Mouse (Mus musculus) intestine, embryonic 16.5 days (tissue): Measurements from ENCODE around the gene Vsx1. TPM values are rescaled to one million over a fixed set of nuclear protein-coding genes. Genes with fewer than 3 reads are reported as not detected.

Experiments
- ATAC-seq: fragments of 200-750 bp; cut with Nextera tagmentation; 2 replicates; pipeline ENCODE4 v1.8.0; 2017; ENCODE audit warnings: moderate TSS enrichment, moderate library complexity
- H3K27ac ChIP-seq: fragments of 300-500 bp; sonication (generic); 2 replicates; pipeline ENCODE4 v1.5.1; 2014; ENCODE audit warnings: mild to moderate bottlenecking, low read length
- H3K27me3 ChIP-seq: fragments of 300-500 bp; sonication (generic); replicated peaks from 2 replicates; pipeline ENCODE4 v1.6.1; 2014; ENCODE audit warnings: low read length, control low read depth, mixed read lengths; ENCODE audit not compliant: control insufficient read depth, insufficient read depth
- H3K36me3 ChIP-seq: fragments of 300-500 bp; sonication (generic); 2 replicates; pipeline ENCODE4 v1.6.1; 2014; ENCODE audit warnings: low read length, control low read depth; ENCODE audit not compliant: control insufficient read depth, insufficient read depth
- H3K4me1 ChIP-seq: fragments of 300-500 bp; sonication (generic); 2 replicates; pipeline ENCODE4 v1.6.1; 2014; ENCODE audit warnings: low read length, control low read depth, mixed read lengths; ENCODE audit not compliant: control insufficient read depth, insufficient read depth
- H3K4me2 ChIP-seq: fragments of 300-500 bp; sonication (generic); 2 replicates; pipeline ENCODE4 v1.6.1; 2014; ENCODE audit warnings: low read depth, low read length, control low read depth
- H3K4me3 ChIP-seq: fragments of 300-500 bp; sonication (generic); 2 replicates; pipeline ENCODE4 v1.5.1; 2014; ENCODE audit warnings: mild to moderate bottlenecking, low read length
- H3K9ac ChIP-seq: fragments of 300-500 bp; sonication (generic); 2 replicates; pipeline ENCODE4 v1.6.1; 2014; ENCODE audit warnings: low read depth, low read length
- H3K9me3 ChIP-seq: fragments of 300-500 bp; sonication (generic); 2 replicates; pipeline ENCODE4 v1.6.1; 2016; ENCODE audit warnings: low read length, control low read depth; ENCODE audit not compliant: control insufficient read depth
- WGBS: fragments of 180-500 bp; shearing (Covaris S2); extraction: QIAGEN DNeasy Blood & Tissue Kit; methylation state at CpG from one replicate; pipeline ENCODE4 v1.1.7; 2014; 5-methylcytosine and 5-hydroxymethylcytosine counted together
- polyA plus RNA-seq: library from polyadenylated mRNA; unstranded; fragments of >200 nt; fragmentation: Nextera tagmentation; extraction: Ambion mirVana; gene quantifications from 2 replicates; pipeline ENCODE4 v1.2.1, GENCODE M21; 2015

The Vsx1 gene
- polyA plus RNA-seq, 1 experiment from 2014 or later: not detected

- H3K9me3 ChIP-seq: no peaks in the 10 kb centered on the region
- ATAC-seq: peak; percentile 43
- 24% methylated on average over 7 of the region's 7 CpGs for WGBS
- H3K9ac ChIP-seq: no peak overlapping the region
- no peak overlapping the region for H3K4me3 ChIP-seq
- H3K36me3 ChIP-seq: no peaks in the 10 kb centered on the region
- no peaks in the 10 kb centered on the region for H3K27me3 ChIP-seq
- peaks cover 8% of the 10 kb centered on the region; the same call in 1 of the 2 replicates for H3K4me1 ChIP-seq
- no peak overlapping the region for H3K4me2 ChIP-seq
- H3K27ac ChIP-seq: peak overlapping the region; percentile 77
These were observed 38.6 kb downstream of the Vsx1 start for GRCm38 (mm10) chr2:150650511-150651074.

- Histone ChIP-seq H3K9me3 (no peaks in the 10 kb centered on the region), H3K4me1 (peaks cover 8% of the 10 kb centered on the region; the same call in 1 of the 2 replicates), H3K27ac (no peak overlapping the region; the same call in 1 of the 2 replicates), H3K36me3 (no peaks in the 10 kb centered on the region), H3K4me3 (no peak overlapping the region), H3K9ac (no peak overlapping the region), H3K4me2 (no peak overlapping the region), H3K27me3 (no peaks in the 10 kb centered on the region)
- WGBS: 60% methylated on average over 13 of the region's 13 CpGs
- ATAC-seq: no peak
These were observed 40.8 kb downstream of the Vsx1 start for GRCm38 (mm10) chr2:150648300-150648895.

GRCm38 (mm10) chr2:150647681-150648299 is 41.4 kb downstream of the Vsx1 start:
- Histone ChIP-seq H3K4me1 (peaks cover 8% of the 10 kb centered on the region; the same call in 1 of the 2 replicates), H3K27ac (no peak overlapping the region; the same call in 1 of the 2 replicates), H3K9me3 (no peaks in the 10 kb centered on the region), H3K9ac (no peak overlapping the region), H3K4me3 (no peak overlapping the region), H3K4me2 (no peak overlapping the region), H3K36me3 (no peaks in the 10 kb centered on the region), H3K27me3 (no peaks in the 10 kb centered on the region)
- WGBS: 75% methylated on average over 14 of the region's 14 CpGs
- ATAC-seq: no peak

GRCm38 (mm10) chr2:150646411-150647121 is 42.6 kb downstream of the Vsx1 start:
- H3K4me1 ChIP-seq: peaks cover 8% of the 10 kb centered on the region; the same call in 1 of the 2 replicates
- H3K9me3 ChIP-seq: no peaks in the 10 kb centered on the region
- ATAC-seq: no peak
- H3K36me3 ChIP-seq: no peaks in the 10 kb centered on the region
- H3K9ac ChIP-seq: no peak overlapping the region
- whole genome bisulfite sequencing: 69% methylated on average over 8 of the region's 8 CpGs
- H3K27me3 ChIP-seq: no peaks in the 10 kb centered on the region
- peak overlapping the region; percentile 17 for H3K27ac ChIP-seq
- H3K4me3 ChIP-seq: no peak overlapping the region
- H3K4me2 ChIP-seq: no peak overlapping the region

GRCm38 (mm10) chr2:150645225-150645624 is 43.9 kb downstream of the Vsx1 start:
- WGBS: 65% methylated on average over 4 of the region's 4 CpGs
- peak overlapping the region; percentile 47; the same call in 1 of the 2 replicates for H3K27ac ChIP-seq
- H3K36me3 ChIP-seq: no peaks in the 10 kb centered on the region
- no peaks in the 10 kb centered on the region for H3K9me3 ChIP-seq
- ATAC-seq: peak; percentile 88
- no peaks in the 10 kb centered on the region for H3K27me3 ChIP-seq
- no peak overlapping the region for H3K4me3 ChIP-seq
- no peaks in the 10 kb centered on the region for H3K4me1 ChIP-seq
- H3K4me2 ChIP-seq: no peak overlapping the region
- H3K9ac ChIP-seq: no peak overlapping the region

- no peak overlapping the region for H3K27ac ChIP-seq
These were observed 45.3 kb downstream of the Vsx1 start for GRCm38 (mm10) chr2:150643726-150644415.

GRCm38 (mm10) chr2:150643166-150643565 is 46.0 kb downstream of the Vsx1 start:
- H3K4me2 ChIP-seq: no peak overlapping the region
- H3K4me3 ChIP-seq: no peak overlapping the region
- H3K27ac ChIP-seq: no peak overlapping the region
- 84% methylated on average over 1 of the region's 1 CpGs for WGBS
- ATAC-seq: no peak
- no peaks in the 10 kb centered on the region for H3K27me3 ChIP-seq
- no peaks in the 10 kb centered on the region for H3K36me3 ChIP-seq
- H3K4me1 ChIP-seq: no peaks in the 10 kb centered on the region
- H3K9ac ChIP-seq: no peak overlapping the region
- no peaks in the 10 kb centered on the region for H3K9me3 ChIP-seq

More at GRCm38 (mm10) chr2:150643726-150644415, 45.3 kb downstream of the Vsx1 start:
- no peak overlapping the region for H3K4me2 ChIP-seq
- H3K36me3 ChIP-seq: no peaks in the 10 kb centered on the region
- H3K9ac ChIP-seq: no peak overlapping the region
- H3K4me3 ChIP-seq: no peak overlapping the region
- peak; percentile 34 for ATAC-seq
- H3K27me3 ChIP-seq: no peaks in the 10 kb centered on the region
- no peaks in the 10 kb centered on the region for H3K4me1 ChIP-seq
- H3K9me3 ChIP-seq: no peaks in the 10 kb centered on the region
- 75% methylated on average over 8 of the region's 8 CpGs for WGBS

GRCm38 (mm10) chr2:150638370-150638733 is 50.8 kb downstream of the Vsx1 start:
- Histone ChIP-seq H3K9me3 (no peaks in the 10 kb centered on the region), H3K4me2 (no peak overlapping the region), H3K27ac (no peak overlapping the region), H3K4me3 (no peak overlapping the region), H3K36me3 (0 out of 2 replicates have a peak, but pooled peaks cover 3% of the 10 kb centered on the region), H3K27me3 (no peaks in the 10 kb centered on the region), H3K9ac (no peak overlapping the region), H3K4me1 (no peaks in the 10 kb centered on the region)
- WGBS: 65% methylated on average over 2 of the region's 2 CpGs
- no peak for ATAC-seq
